Mouse (Mus musculus) frontal cortex, postnatal 36 days (tissue): Measurements from ENCODE around the gene Pik3cb.

Experiments used
- DNase-seq, 2 experiments: peaks; one replicate each; pipeline ENCODE4 v3.0.0; 2022; ENCODE audit warnings: low spot score in 2 of 2

Gene Pik3cb

DNA sequence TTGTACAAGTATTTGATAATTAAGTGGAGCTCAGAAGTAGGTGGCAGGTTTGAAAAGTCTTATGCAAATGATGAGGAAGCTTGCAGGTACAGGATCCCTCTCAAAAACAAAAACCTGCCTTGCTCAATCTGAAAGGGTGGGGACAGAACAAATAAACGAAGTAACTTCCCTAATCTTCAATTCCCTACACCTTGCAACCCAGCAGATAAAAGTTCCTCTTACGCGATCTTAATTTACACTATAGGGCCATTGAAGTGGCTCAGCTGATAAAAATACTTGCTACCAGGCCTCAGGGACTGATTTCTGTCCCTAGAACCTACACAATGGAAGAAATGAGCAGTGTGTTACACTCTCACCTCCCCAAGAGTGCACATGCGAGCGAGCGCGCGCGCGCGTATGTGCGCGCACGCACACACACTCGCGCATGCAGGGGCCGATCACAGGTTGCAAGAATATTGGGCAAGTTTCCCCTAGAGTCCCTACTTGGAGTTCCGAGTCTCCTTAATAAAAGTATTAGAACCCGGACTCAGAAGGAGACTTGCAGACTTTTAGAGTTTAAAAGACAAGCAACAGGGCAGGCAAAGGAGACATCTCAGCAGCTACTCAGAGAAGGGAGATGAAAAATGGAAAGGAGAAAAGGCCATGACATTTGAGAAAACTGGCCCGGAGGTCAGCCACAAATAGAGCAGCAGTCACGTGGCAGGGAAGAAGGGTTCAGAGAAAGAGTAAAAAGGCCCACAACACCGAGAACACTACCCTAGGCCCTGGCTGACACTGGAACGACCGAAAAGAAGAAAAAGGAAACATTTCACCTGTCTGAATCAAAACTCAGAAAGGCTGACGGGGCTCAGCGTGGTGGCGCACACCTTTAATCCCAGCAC is 6.7 kb upstream of the Pik3cb start:
- no peak for DNase-seq

DNA sequence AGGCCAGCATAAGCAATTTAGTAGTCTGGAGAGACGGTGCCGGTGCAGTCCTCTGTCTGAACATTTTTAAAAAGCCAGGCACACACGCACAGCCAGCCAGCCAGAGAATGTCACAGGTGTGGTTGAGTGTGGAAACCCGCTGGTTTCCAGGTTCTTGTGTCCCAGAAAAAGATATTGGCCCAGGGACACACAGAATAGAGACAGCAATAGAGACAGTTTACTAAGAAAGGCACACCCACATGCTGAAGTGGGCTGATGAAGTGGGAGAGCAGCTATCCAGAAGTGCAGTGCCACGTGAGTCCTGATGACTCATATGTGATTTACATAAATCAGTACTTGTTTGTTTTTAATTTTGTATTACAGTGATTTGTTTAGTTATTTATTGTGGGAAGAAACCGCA is 5.3 kb upstream of the Pik3cb start:
- DNase-seq = peak in 1 of 2 experiments; percentile 22

DNA sequence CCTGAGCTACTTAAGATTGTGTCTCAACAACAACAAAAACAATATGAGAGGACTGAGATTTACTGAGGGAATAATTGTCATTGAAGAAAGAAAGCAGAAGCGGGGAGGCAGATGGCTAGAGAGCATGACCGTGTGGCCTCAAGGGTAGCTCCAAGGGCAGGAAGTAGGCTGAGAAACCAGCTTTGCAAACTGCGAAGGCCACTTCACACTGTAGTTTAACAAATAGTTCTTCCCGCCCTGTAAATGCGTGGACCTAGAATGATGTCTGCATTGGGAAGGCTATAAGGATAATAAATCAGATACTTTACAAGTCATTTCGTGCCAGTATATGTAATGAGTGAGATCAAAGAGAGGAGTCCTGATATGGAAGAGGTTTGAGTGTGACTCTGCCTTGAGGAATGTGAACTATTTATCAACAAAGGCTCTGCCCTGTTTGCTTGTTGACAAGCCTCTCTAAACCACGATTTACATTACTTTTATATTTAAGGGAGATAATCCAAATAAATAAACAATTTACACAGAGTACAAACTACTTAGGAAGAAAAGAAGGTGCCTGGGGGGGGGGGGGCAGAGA is 4.1 kb upstream of the Pik3cb start:
- no peak for DNase-seq

DNA sequence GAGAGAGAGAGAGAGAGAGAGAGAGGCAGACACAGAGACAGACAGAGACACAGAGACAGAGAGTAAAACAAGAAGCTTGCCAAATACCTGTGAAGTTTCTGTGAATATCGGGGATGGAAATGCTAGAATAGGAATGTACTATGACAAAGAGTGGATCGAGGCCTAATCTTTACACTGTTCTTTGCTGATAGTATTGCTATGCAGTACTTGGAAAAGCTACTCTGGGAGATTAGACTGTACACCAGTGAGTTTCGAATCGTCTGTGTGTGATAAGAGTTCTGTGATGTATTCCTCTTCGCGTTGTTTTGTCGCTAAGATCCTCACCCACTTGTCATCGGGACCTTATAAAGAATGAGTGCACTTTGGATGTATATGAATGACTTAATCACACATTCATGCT is 1.2 kb upstream of the Pik3cb start:
- no peak for DNase-seq

DNA sequence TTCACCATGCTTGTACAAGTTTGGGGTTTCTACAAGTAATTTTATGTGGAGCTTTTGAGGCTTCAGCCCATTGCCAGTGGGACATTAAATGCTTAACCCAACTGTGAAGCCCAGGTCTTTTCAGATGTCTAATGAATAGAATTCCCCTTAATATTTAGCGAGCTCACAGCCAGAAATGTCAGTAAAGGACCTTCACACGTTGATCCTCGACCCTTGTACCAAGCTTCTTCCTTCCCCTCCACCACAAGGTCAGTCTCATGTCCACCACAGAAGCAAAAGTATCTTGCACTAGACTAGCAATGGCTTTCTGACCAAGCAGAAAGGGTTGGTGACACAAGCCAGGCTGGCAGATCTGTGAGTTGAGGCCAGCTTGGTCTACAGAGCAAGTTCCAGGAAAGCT is 750 bp upstream of the Pik3cb start:
- no peak for DNase-seq

DNA sequence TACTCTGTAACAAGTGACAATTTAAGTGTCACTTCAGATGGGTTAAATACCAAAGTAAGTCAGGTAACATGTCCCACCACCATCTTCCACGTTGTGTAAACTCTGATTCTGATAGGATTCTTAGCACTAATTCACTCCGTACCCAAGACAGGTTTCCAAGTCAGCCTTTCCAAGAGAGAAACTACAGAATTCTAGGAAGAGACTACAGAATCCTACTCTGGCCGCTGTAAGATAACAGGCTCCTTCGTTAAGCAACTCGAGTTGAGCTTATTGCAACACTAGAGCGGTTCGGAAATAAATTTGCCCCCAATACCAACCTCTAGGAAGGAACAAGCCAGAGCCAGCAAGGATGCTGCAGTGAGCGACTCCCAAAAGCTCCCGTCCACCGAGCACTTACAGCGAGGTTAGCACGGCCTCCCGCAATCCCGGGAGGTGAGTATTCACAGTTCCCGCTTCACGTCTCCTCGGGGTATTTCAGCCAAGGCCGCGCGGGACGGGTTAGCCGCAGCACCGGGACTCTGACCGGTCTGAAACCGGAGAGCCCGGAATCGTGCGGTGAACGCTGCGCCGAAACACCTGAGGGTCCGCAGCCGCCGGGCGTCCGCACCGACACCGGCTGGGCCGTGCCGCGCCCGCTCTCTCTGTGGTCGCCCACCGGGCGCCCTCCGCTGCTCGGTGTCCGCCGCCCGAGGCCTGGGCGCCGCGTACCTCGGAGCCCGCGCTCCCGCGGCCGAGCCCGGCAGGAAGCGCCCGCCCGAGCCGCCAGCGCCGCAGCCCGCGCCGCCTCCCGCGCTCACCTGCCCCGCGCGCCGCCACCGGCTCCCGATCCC is 1.0 kb downstream of the Pik3cb start:
- peak; percentile 45 to 50 for DNase-seq

DNA sequence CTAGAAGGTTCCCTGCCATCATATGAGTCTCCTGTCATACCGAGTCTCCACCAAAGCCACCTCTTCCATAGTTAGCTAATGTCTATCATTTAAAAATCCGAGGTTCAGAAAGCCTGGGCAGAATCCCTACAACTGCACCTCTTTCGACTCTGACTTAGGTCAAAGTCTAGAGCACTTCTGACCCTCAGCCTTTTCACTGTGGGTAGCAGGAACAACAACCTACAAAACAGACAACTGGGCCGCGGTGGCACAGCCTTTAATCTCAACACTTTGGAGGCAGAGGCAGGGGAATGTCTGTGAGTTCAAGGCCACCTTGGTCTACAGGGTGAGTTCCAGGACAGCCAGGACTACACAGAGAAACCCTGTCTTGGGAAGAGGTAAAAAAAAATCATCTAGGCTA is 3.1 kb downstream of the Pik3cb start:
- DNase-seq = no peak

DNA sequence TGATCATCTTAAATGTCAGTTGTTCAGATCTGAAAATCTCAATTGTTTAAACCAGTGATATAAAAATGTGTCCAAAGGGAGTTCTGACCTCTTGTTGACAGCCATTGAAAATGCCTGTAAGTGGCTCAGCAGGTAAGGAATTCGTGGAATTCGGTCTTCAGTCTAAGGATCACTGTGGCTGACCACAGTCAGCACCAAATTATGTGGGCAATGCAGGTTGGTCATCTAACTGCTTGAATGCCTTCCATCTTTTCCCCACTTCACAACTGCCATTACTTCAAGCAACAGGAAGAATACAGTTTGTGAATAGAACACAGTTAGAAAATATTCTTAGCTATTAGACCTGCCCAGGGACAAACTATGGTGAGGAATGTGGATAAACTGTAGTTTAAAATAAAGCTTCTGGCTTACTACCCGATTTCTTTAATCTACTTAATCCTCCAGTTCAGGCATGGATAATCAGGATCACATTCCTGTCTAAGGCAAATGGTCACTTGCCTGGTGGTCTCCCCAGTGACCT is 8.4 kb downstream of the Pik3cb start:
- DNase-seq = no peak

DNA sequence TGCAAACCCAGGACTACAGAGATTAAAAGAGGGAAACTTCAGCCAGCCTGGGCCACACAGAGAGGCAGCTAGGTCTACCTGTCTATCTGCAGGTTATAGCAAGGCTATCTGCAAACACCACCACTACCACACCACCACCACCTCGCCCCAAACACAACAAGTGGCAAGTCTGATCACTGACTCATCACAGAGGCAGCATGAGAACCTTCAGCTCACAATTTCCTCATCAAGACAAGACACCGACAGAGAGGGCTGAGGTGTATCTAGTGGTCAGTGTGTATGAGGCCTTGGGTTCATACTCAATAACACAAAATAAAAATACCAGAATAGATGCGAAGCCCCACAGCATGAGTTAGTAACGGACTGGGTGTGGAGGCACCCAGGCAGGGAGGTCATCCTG is 9.3 kb downstream of the Pik3cb start:
- no peak for DNase-seq

DNA sequence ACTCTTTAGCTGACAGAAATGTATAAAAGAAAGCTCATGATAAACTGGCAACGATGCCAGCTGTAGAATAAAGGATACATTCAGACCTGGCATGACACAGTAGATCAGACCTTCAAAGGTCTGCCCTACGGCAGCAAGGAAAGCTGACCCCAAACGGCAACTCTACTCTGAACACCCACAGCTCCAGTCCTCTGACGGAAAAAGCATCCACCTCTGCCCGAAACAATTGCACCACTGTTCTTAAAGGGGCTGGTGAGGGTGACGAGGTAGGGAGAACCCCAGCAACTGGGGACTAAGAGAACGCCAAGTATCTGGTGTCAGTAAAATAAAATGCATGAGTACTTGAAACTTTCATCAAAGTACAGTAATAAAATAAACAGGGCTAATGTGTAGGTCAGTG is 12.8 kb downstream of the Pik3cb start:
- no peak for DNase-seq

DNA sequence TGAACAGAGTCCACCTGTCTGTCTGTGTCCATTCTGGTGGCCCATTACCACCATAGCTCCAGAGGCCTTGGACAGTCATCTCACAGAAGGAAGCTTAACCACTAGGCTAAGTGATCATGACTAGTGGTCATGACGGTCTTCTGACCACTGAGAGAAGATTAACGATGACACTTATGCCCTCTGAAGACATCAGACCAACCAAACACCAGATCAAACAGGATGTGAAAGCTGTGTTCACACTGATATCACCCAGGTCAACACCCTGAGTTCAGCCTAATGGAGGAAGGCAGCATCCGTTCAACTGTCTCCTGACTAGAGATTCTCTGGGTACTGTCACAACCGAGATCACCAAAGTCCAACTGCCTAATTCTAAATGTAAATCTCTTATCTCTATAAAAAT is 17.7 kb downstream of the Pik3cb start:
- no peak for DNase-seq

DNA sequence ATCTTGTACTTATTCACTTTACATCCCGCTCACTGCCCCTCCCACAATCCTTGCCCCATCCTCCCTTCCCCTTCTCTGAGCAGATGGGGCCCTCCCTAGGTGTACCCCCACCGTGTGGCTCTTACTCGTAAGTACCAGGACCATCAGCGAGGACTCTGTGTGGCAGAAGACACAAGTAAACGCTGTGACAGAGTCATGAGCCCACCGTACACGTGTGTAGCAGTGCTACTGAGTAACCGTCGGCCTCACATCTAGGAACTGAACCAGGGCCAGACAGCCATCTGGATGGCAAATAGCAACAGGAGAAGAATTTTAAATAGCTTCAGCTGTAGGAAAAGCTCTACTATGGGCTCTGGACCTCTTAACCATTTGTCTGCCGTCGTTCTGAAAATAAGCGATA is 28.0 kb downstream of the Pik3cb start:
- peak in 1 of 2 experiments; percentile 14 for DNase-seq

DNA sequence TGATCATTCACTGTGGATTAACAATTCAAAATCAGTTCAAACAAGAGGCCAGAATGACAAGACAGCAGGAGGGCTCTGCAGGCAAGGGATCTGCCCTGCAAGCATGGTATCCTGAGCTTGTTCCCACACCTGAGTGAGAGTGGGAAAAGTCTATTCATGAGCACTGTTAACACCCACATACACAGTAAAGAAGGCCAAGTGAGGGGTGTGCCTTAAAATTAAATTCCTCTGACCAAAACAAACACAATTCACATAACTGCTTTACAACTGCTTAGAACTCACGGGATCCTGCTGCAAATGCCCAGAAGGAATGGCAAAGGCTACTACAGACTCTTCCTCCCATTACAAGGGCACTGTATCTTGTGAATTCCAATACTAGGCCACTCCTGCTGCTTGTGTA is 29.3 kb downstream of the Pik3cb start:
- no peak for DNase-seq

DNA sequence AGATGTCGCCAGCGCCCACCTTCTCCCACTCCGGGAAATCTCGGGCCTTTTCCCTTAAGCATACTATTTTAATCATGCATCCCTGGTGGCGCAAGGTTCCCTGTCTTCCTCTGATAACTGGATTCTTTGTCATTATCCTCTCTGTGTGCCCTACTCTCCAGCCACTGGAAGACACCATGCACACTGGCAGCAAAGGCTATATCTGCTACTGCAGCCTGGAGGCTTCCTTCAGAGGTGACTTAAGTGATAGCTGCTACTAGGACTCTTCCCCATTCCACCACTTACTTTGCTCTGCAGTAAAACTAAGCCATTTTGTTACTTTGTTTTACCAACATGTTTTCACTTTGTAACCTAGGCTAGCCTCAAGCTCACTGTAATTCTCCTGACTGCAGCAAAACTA is 30.2 kb downstream of the Pik3cb start:
- DNase-seq = no peak

DNA sequence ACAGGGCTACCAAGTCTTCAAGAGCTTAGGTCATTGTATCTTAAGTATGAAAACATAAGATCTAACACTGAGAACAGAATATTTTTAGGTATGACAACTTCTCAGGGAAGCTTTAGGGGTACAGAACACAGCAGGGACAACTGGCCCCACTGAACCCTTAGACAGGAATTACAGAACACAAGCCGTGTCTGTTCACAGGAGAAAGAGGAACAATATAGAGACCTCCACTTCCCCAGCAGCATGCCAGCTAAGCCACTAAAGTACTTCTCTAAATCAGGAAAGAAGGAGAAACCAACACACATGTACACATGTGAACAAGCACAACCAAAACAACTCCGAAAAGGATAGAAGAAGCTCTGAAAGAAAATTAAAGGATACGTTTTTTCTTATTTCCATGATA is 30.8 kb downstream of the Pik3cb start:
- no peak for DNase-seq

DNA sequence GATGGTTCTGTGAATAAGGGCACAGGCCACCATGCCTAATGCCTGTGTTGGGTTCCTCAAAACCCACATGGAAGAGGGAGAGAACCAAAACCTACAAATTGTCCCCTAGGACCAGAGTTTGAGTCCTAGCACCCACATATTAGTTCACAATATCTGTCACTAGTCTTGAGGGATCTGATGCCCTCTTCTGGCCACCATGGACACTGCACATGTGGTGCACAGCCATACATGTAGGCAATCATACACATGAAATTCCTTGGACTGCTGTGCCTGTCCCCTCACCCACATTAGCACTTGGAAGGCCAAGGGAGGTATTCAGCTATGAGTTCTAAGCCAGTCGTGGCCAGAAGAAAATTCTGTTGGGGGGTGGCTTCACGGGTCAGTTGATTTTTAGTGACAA is 36.0 kb downstream of the Pik3cb start:
- DNase-seq = no peak

DNA sequence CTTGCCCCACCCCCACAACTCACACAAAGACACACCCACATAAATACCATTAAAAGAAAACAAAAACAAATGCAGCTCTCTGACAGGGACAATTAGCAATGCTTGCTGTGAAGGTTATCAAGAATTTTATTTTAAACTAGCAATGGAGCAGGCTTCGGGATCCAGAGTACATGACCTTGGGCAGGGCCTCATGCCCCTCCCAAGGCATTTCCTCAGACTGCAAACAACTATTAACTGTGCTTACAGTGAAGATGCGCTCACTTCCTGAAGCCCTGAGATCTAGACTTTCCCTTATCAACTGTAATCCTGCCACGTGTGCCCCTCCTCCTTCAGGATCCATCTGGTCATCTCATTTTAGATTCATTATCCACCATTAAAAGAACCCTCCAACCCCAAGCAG is 36.6 kb downstream of the Pik3cb start:
- DNase-seq = no peak

DNA sequence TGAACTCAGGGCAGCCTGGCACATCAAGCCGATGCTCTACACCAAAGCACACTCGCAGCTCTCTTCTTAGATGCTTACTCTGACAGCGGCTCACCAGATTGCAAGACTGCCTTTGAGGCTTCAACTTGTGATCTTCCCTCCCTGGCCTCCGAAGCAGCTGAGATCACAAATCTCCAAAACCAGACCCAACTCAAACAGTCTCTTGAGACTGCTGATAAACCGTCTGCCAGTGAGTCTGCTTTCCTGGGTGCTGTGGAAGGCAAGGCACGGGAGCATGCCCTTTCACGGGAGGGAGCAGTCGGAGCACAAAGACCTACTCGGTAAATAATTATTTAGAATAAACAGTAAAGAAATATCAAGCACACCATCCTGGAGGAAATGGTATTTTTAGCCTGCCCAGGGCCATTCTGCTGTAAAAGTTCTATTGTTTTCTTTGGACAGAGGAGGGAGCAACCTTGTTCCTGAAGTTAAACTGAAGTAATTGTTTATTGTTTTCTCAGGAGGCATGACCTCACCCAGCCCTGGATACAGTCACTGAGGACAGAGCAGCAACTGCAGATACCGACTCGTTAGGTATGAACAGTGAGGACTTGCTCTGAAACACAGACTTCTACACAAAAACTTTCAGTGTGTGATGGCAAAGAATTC is 41.8 kb downstream of the Pik3cb start:
- no peak for DNase-seq

DNA sequence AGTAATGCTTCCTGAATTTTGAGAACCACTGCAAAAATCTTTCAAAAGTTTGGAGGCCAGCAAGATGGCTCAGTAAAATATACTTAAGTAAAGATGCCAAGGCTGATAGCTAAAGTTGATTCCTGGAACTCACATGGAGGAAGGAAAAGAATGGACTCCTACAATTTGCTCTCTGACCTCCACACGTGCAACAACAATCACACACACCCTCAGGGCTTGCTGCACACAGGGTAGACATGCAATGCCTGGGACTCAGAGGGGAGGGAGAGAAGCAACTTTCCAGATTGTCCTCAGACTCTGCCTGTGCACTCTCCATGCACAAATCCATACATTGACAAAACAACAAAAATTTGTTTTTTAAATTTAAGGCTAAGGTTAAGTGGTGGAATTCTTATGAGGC is 42.8 kb downstream of the Pik3cb start:
- DNase-seq = no peak

DNA sequence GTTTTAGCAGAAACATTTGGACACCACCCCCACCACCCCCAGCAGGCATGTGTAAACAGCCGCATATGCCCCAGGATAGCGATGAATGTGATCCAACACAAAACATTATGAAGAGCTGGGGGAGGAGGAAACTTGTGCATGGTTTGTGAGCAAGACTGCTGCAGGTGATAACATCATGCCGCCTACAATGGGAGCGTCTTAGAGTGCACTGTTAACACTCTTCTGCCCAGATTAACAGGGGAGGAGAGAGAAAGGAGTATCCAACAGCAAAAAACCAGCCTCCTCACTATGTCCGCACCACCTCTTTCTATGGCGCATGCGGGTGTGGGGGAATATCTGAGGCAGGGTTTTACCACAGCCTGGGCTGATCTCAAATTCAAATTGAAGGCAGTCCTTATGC is 45.2 kb downstream of the Pik3cb start:
- DNase-seq = no peak

DNA sequence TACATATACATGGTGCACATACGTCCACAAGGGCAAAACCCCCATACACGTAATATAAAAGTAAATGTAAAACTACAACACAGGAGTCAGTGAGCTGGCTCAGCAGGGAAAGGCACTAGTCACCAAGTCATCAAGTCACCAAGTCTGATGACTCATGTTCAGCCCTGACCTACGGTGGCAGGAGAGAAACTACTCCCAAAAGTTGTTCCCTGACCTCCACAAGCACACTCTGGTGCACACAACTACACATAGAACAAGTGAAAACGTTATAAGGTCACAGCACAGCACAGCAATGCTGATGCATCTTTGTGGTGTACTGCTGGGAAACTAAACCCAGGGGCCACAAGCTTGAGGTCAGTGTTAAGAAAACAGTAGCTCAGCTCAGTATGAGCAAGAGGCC is 49.9 kb downstream of the Pik3cb start:
- DNase-seq = no peak

DNA sequence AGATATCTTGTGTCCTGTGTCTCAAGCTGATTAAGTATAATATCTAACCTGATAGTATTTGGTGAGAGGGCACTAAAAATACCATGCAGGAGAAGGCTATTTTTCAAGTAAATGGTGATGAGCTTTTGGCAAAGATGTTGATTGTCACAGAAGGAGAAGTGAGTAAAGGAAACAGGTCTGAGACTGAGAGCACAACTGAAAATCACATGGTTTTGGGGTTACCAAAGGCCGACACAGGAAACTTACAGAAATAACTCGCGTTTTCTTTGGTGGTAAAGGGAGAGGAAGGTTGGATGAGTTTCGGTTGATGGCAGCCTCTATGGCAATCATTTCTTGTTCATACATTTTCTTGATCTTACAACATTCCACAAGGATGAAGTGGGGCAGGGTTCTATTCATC is 50.5 kb downstream of the Pik3cb start:
- no peak for DNase-seq
